Mouse (Mus musculus) C2C12 (cell line): ENCODE data around the gene Rnf128. TPM values are rescaled to one million over a fixed set of nuclear protein-coding genes. Genes with fewer than 3 reads are reported as not detected.

ENCODE experiments used
- H3K27me3 ChIP-seq: one replicate; pipeline ENCODE4 v1.6.1; 2011; ENCODE audit not compliant: control insufficient read depth, insufficient read depth, insufficient read length
- H3K36me3 ChIP-seq: one replicate; pipeline ENCODE4 v1.6.1; 2011; ENCODE audit not compliant: control insufficient read depth, insufficient read depth
- H3K4me3 ChIP-seq: one replicate; pipeline ENCODE4 v1.5.1; 2011; ENCODE audit warnings: mild to moderate bottlenecking, control low read depth; ENCODE audit not compliant: poor library complexity, insufficient read depth, severe bottlenecking
- H3K79me2 ChIP-seq: one replicate; pipeline ENCODE4 v1.6.1; 2011; ENCODE audit not compliant: control insufficient read depth, insufficient read depth
- H3K79me3 ChIP-seq: one replicate; pipeline ENCODE4 v1.6.1; 2011; ENCODE audit warnings: low read depth, control low read depth
- H3ac ChIP-seq: one replicate; pipeline ENCODE3; 2011; ENCODE audit warnings: low read depth; ENCODE audit not compliant: control insufficient read depth, insufficient read length
- CEBPB ChIP-seq: IDR thresholded peaks from one replicate; pipeline ENCODE4 v1.6.1; 2011; ENCODE audit warnings: low read depth, mild to moderate bottlenecking, control low read depth, moderate library complexity
- CTCF ChIP-seq: IDR thresholded peaks from one replicate; pipeline ENCODE4 v1.5.1; 2011; ENCODE audit not compliant: control insufficient read depth, insufficient read depth, insufficient read length
- FOSL1 ChIP-seq: IDR thresholded peaks from one replicate; pipeline ENCODE4 v1.8.0; 2011; ENCODE audit warnings: mild to moderate bottlenecking, low read length; ENCODE audit not compliant: poor library complexity, insufficient read depth, severe bottlenecking
- MAX ChIP-seq: IDR thresholded peaks from one replicate; pipeline ENCODE4 v1.6.1; 2011; ENCODE audit warnings: mild to moderate bottlenecking, control low read depth
- MYOD1 ChIP-seq: IDR thresholded peaks from one replicate; pipeline ENCODE4 v1.6.1; 2011; ENCODE audit warnings: low read depth; ENCODE audit not compliant: control insufficient read depth, insufficient read length
- MYOG ChIP-seq: IDR thresholded peaks from one replicate; pipeline ENCODE4 v1.6.1; 2011; ENCODE audit not compliant: control insufficient read depth, insufficient read length; ENCODE audit errors: extremely low read depth
- USF1 ChIP-seq: IDR thresholded peaks from one replicate; pipeline ENCODE4 v1.6.1; 2011; ENCODE audit warnings: low read depth, mild to moderate bottlenecking, control low read depth, moderate library complexity
- long read RNA-seq, 2 experiments: library from polyadenylated mRNA; unstranded; transcript quantifications; one replicate each; pipeline ENCODE4 v2.0.0; 2019 to 2020
- polyA plus RNA-seq: library from polyadenylated mRNA; unstranded; fragments of >200 nt; fragmentation: generic; extraction: Trizol; gene quantifications from one replicate; pipeline ENCODE4 v1.2.1, GENCODE M21; 2012; ENCODE audit warnings: missing spikeins

Rnf128 gene
- polyA plus RNA-seq, result 9.7 TPM
- long read RNA-seq, experiment 1, transcript Rnf128-201 (7 exons, 2,750 nt), result major isoform, 23 of 24 reads
- long read RNA-seq, experiment 1, partial matches to known transcripts, result 0 of 24 reads
- long read RNA-seq, experiment 1, other reads (novel, unspliced or antisense), result 1 of 24 reads
- long read RNA-seq, experiment 2, transcript Rnf128-201 (7 exons, 2,750 nt), result major isoform, 191 of 193 reads
- long read RNA-seq, experiment 2, partial matches to known transcripts, result 0 of 193 reads
- long read RNA-seq, experiment 2, other reads (novel, unspliced or antisense), result 2 of 193 reads

- H3K36me3 ChIP-seq, result no peaks in the 10 kb centered on the region
- H3ac ChIP-seq, result no peak within 1 kb of the TSS
- no peak within 1 kb of the TSS for H3K4me3 ChIP-seq
- no peaks in the 10 kb centered on the region for H3K79me2 ChIP-seq
- H3K79me3 ChIP-seq, result no peaks in the 10 kb centered on the region
- no peaks in the 10 kb centered on the region for H3K27me3 ChIP-seq
- TF ChIP-seq MYOG, result no peak
- TF ChIP-seq FOSL1, result no peak
- no peak for TF ChIP-seq CTCF
- TF ChIP-seq MYOD1, result no peak
- TF ChIP-seq MAX, result no peak
- no peak for TF ChIP-seq USF1
- TF ChIP-seq CEBPB, result no peak
Measured at GRCm38 (mm10) chrX:139562925-139563461, at the start of gene Rnf128. Gene Rnf128 (plus strand): TSS chrX:139563316.

GRCm38 (mm10) chrX:139516156-139516555, 47.0 kb upstream of the Rnf128 start:
- Histone ChIP-seq H3ac (no peak overlapping the region), H3K79me2 (no peaks in the 10 kb centered on the region), H3K36me3 (no peaks in the 10 kb centered on the region), H3K27me3 (no peaks in the 10 kb centered on the region), H3K79me3 (no peaks in the 10 kb centered on the region), H3K4me3 (no peak overlapping the region)
- TF ChIP-seq CEBPB, result no peak
- no peak for TF ChIP-seq MYOD1
- no peak for TF ChIP-seq MAX
- no peak for TF ChIP-seq FOSL1
- TF ChIP-seq MYOG, result no peak
- no peak for TF ChIP-seq CTCF
- no peak for TF ChIP-seq USF1

- H3K79me2 ChIP-seq, result no peaks in the 10 kb centered on the region
- H3K27me3 ChIP-seq, result no peaks in the 10 kb centered on the region
- no peak overlapping the region for H3K4me3 ChIP-seq
- no peak overlapping the region for H3ac ChIP-seq
- no peaks in the 10 kb centered on the region for H3K79me3 ChIP-seq
- H3K36me3 ChIP-seq, result no peaks in the 10 kb centered on the region
- TF ChIP-seq FOSL1 (no peak), USF1 (no peak), MYOD1 (no peak), MYOG (no peak), CEBPB (no peak), CTCF (no peak), MAX (no peak)
Measured at GRCm38 (mm10) chrX:139519251-139519650, 43.9 kb upstream of the Rnf128 start.

- H3ac ChIP-seq, result no peak overlapping the region
- H3K79me3 ChIP-seq, result no peaks in the 10 kb centered on the region
- no peaks in the 10 kb centered on the region for H3K36me3 ChIP-seq
- TF ChIP-seq USF1 (no peak), CTCF (no peak), MAX (no peak), CEBPB (no peak), FOSL1 (no peak), MYOD1 (no peak), MYOG (no peak)
- no peak overlapping the region for H3K4me3 ChIP-seq
- H3K79me2 ChIP-seq, result no peaks in the 10 kb centered on the region
- no peaks in the 10 kb centered on the region for H3K27me3 ChIP-seq
Measured at GRCm38 (mm10) chrX:139524303-139525091, 38.6 kb upstream of the Rnf128 start.

- no peaks in the 10 kb centered on the region for H3K79me2 ChIP-seq
- no peak overlapping the region for H3ac ChIP-seq
- no peak for TF ChIP-seq MAX
- no peak for TF ChIP-seq CEBPB
- no peak for TF ChIP-seq MYOG
- no peak for TF ChIP-seq USF1
- no peak for TF ChIP-seq FOSL1
- no peak for TF ChIP-seq CTCF
- TF ChIP-seq MYOD1, result no peak
- H3K79me3 ChIP-seq, result no peaks in the 10 kb centered on the region
- no peaks in the 10 kb centered on the region for H3K36me3 ChIP-seq
- H3K4me3 ChIP-seq, result no peak overlapping the region
- H3K27me3 ChIP-seq, result no peaks in the 10 kb centered on the region
Measured at GRCm38 (mm10) chrX:139525724-139526123, 37.4 kb upstream of the Rnf128 start.
